Mouse (Mus musculus): ENCODE results near the gene Bpifb4.
A peak's percentile ranks its signal among the peaks of the same experiment; 100 is the strongest.

The Bpifb4 gene

DNA sequence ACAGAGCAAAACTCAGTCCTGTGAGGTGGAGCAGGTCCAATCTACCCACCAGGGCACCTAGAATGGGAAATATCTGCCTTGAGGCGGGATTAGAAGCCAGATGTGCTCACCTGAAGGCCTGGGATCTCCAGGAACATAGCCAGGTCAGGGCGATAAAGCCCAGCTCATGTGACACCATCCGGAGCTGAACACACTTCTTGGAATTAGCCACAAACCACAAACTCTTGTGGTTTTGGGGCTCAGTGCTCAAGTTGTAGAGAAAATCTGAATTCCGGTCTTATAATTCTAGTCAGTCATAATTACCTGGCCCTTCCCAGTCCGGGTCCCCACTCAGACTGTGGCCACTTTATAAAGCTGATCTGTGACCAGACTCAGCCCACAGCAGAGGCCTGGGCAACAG, at the start of gene Bpifb4:
Bpifb4 (plus strand) TSS at position 370 of the 400 bp plus-strand sequence.
- DNase-seq = no peak

DNA sequence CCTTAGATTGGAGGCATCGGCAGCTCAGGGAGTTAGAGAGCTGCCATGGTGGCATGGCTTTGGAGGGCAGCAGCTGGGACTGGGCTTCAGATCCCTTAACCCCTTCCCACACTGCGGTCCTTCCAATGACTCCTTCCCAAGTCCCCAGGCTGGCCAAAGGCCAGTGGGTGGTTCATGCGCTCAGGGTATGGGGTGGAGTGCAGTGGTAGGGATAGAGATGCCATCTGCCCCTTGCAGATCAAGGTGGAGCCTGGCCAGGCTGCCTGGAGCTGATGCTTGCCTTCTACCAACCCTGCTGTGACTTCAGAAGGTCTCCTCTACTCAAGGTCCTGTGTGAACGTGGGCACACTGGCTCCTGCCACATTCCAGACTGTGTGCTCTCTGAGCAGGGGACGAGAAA, 38.9 kb upstream of the Bpifb4 start:
- no peak for DNase-seq

DNA sequence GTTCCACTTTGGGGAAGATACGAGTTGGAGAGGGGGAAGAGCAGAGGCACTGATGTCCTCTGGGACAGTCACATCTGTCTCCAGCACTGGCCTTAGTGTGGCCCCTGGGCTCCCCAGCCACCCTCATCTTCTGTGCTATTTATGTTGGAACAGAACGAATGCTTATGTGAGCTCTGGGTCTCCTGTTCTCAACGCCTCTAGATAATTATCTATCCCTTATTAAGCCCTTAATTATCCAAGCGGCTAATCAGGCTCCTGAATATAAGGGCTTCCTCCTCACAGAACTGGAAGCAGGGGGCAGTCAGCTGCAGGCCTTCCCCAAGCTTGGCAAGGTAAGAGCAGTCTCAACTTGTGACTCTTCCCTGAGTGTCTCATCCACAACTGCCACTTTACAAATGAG, 37.9 kb upstream of the Bpifb4 start, which contains the start of gene Bpifb6:
Bpifb6 (plus strand) TSS at position 301 of the 400 bp plus-strand sequence.
- no peak for DNase-seq

DNA sequence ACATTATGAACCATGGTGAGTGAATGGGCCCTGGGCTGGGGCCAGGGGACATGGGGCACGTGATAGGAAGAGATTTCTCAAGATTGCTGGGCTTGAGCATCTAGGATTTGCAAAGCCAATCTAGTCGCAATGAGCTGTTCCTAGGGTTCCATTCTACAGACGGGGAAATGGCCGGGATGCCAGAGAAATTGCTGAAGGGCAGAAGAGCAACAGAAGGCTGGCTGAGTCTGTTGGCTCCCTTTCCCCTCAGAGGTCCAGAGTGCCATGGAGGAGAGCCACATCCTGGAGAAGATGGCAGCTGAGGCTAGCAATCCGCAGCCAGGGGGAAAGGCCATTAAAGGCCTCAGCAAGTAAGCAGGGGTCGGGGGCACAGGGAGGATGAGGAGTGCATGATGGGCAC, 35.3 kb upstream of the Bpifb4 start:
- DNase-seq = no peak

DNA sequence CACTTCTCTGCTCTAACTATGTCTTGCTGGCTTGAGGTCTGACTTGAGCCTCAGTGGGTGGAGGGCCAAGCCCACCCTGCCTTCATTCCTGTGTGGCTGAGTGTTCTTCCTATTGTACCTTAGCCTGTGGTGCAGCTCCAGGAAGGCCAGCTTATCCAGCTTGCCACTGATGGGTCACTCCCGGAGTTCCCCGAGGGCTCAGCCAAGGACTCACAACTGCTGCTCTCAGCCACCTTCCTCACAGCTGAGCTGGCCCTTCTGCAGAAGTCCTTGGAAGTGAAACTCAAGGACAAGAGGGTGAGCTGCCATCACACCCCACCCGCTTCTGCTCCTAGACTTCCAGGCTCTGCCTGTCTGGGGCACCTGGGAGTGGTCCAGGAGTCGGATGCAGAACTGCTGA, 31.4 kb upstream of the Bpifb4 start:
- no peak for DNase-seq

DNA sequence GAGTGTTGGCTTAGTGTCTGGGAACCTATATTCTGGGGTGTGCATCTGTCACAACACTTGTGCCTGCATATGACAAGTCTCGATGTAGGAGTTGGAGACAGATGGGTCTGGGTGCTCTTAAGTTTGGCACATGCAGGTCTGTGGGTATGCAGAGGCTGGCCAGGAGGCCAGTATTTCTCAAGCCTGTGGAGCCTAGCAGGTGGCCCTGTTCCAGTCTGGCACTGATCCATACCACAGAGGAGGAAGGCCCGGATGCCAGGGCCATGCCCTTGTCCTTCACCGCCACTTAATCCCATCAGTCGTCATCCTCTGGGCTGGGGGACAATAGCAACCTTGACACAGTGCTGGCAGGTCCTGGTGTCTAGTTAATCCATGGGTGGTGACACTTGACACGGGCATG, 23.9 kb upstream of the Bpifb4 start:
- DNase-seq = peak; percentile 43

DNA sequence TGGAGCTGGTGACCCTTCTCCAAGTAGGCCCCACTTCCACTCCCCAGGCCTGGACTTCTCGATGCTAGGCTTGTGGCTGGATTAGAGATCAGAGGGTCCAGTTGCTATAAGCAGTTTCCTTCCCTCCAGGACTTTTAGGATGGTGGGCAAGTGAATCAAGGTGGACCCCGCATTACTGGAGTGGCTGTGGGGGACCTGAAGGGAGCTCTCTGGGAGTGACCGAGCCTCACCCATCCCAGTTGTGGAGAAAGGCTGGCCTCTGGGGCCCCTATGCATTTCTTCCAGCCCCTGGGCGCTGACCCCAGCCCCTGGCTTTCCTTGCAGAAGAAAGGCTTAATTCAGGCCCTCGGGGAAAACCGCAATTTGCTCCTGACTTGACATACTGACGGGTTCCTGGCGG, 20.1 kb upstream of the Bpifb4 start, which contains the start of gene Bpifb3:
Bpifb3 (plus strand) TSS at position 301 of the 400 bp plus-strand sequence.
- no peak for DNase-seq

DNA sequence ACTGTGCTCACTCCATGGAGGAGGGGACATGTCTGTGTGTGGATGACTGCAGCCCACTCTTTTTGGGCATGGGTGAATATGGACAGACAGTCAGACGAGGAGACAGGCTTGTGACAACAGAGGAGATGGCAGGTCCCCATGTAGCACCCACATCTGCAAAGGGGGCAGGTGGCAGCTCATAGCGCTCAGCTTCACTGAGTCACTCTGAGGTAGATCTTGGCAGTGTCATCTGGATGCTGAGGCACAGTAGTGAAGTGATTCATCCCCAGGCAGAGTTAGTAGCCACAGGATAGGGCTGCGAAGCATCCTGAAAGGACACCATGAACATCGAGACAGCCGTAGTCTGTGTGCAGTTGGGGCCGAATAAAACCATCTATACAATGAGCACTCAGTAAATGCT, 16.8 kb upstream of the Bpifb4 start:
- DNase-seq = peak; percentile 27

DNA sequence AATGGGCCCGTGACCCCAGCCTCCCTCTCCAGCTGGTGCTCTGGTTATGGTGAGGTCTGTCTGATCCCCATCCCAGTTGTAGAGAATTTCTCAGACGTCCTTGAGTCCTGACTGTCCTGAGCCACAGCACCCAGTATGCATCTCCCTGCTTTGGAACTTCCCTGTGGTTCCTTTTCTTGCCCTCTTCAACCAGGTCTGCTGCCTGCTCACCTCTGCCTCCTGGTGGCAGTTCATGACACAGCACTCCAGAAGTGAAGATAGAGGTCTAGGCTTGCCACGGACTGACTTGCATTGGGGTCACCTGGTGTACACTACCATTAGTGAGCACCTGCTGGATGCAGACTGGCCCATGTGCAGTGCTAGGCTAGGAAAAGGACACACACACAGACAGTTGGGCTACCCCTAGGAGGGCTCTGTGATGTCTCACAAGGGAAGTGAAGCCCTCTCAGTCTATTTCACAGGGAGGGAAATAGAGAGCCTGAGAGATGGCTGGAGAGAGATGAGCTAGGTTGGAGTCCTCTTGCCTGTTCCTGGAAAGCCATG, 8.1 kb upstream of the Bpifb4 start:
- DNase-seq = no peak

DNA sequence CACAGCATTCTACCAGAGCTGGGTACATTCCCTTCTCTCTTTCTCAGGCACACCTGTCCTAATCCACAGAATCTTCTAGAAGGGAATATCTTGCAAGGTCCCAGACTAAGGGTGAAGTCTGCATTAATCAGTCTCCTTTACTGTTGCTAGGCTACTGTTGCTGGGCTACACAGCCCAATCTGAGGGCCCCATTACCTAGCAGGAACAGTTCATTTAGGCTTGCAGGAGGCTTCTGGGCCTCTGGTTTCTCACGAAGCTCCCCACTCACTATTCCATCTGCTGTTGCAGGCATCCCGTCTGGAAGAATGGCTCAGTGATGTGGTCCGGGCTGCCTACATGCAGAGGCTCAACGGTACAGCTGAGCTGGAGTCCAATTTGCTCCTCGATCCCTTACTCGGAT, 6.9 kb upstream of the Bpifb4 start:
- DNase-seq = peak; percentile 31

DNA sequence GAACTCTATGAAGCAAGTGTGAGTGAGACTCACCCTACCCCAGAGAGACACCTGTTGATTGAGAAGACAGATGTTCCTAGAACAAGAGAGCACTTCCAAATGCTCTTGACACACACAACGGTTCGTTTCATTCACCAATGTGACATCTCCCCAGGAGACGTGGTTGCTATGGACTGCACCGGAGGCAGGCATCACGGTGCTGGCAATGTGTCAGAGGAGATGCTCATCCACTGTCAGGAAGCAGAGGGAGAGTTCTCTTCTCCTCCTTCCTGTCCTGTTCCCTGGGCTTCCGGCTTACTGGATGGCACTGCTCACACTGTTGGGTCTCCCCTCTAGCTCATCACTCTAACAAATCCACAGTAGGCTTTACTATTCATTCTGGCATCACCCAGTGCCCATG, 4.7 kb upstream of the Bpifb4 start:
- no peak for DNase-seq

DNA sequence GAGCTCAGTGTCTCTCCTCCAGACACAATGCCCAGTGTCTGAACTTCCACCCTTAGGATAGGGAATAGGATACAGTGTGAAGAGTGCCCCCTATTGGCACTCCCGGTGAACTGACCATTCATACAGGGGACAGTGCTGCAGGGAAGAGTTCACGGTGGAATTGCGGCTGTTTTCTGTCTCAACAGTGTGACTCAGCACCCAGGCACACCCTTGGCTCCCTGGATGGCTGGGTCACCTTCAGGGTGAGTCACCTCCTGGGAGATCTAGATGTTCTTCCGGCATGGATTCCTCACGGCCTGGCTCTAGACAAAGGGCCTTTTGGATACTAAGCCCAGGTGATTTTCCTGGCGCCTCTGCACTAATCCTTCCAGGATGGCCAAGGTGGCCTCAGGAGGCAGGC, 2.7 kb upstream of the Bpifb4 start:
- no peak for DNase-seq

DNA sequence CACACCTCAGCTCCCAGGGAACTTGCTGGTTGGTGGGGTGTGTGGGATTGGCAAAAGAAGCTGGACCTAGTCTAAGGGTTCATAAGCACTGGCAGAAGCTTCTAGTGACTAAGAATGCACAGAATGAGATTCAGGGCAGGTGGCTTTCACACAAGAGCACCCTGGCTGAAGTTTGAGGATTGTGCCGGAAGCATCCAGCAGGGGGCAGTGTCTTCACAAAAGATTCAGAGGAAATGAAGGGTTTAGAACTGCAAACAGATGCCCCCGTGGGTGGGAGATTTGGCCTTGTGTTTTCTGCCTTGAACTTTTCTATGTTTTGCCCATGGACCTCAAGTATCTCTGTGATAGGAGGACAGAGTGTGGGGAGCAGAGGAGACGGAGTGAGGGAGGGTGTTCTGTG, 5.5 kb downstream of the Bpifb4 start:
- peak; percentile 42 for DNase-seq

DNA sequence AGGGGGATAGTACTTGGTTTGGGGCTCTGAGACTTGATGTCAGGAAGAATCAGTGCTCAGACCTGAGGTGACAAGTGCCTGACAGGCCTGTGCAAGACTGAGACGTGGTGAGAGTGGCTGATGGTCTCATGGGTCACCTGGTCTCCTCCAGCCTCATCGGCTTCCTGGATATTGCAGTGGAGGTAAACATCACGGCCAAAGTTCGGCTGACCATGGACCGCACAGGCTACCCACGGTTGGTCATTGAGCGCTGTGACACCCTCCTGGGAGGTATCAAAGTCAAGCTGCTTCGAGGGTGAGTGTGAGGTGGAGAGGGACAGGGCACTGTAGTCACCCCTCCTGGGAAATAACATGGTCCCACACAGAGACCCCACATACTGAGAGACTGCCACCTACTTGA, 6.6 kb downstream of the Bpifb4 start:
- no peak for DNase-seq

DNA sequence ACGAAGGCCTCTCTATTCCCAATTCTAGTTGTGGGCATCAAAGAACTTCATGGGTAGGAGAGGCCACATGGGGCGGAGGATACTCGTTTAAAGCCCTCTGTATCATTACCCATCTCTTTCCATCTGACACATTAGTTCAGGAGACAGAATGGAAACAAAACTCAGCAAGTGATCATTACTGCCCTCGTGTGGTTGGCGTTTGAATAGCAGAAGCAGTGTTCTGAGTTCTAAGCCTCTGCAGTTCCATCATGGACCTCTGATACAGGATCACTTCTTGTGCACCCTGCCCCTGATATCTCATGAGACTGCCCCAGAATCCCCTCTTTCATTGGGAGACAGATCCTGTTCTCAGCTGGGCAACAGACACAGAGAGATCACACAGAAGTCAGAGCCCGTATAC, 14.9 kb downstream of the Bpifb4 start:
- DNase-seq = peak; percentile 45

DNA sequence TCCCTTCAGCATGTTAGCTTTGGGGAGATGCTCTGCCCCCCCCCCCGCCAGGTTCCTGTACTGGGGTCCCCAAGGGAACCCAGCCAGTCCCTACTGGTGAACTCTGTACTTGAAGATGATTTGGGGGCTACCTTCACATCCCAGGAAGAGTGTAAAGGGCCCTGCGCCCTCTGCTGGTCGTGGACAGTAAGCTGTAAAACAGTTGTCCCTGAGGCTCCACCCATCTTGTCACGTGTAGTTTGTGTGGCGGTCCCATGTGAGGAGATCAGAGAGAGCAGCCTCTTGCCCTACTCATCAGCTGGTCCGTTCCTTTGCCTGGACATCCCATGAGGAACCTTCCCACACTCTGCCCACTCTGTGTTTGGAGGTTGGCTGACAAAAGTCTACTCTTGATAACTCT, 15.8 kb downstream of the Bpifb4 start:
- DNase-seq = no peak

DNA sequence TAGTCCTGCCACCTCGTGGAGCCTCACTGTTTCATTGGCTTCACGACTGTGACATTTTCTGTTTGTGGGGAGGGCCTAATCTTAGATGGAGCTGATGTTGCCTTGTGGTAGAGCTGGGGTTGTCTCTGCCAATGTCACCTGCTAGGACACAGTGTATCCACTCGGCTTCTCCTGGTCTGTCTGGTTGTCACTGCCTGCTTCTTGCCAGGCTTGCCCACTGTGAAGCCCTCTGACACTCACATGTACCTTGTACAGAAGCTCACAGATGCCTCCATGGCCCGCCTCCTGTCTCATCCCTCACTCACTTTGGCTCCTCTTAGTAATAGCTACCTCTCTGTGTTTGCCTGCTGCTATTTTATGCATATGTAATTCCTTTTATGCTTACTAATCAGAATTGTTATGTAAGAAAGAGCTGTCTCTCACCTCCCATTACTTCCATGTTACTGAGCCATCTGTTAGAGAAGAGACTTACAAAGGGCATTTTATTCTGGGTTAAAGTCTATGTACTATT, 24.9 kb downstream of the Bpifb4 start:
- peak; percentile 24 for DNase-seq

DNA sequence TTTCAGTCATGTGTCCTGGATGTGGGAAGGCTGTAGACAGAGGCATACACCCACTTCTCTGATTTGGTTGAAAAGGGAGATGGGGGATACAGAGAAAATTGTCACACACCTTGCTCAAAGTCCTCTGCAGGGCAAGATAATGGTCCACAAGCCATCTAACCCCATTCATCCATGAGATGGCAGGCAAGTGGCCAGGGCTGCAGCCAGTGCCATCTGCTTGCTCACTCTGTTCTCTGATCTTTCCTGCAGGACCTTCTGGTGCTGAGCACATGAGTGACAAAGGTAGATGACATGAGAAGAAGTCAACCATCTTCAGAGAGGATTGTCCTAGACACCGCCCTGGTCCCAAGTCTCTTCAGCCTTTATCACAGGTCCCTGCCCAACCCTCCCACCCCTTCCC, 25.3 kb downstream of the Bpifb4 start:
- no peak for DNase-seq

DNA sequence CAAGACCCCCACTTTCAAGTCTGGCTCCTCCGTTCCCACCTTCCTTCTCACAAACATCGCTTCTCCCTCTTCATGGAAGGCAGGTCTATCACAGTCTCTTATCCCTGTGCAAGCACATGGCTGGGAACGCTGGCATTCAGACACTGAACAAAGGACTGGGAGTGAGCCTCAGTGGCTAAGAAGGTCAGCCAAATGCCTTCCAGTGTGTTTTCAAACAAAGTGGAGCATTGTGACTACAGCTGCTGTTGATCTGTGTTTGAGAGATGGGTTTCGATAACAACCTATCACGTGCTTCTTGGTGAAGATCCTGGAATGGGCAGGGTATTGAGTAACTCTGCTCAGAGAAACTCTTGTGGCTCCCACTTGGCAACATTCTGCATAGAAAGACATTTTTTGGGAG, 32.2 kb downstream of the Bpifb4 start:
- DNase-seq = peak; percentile 74

DNA sequence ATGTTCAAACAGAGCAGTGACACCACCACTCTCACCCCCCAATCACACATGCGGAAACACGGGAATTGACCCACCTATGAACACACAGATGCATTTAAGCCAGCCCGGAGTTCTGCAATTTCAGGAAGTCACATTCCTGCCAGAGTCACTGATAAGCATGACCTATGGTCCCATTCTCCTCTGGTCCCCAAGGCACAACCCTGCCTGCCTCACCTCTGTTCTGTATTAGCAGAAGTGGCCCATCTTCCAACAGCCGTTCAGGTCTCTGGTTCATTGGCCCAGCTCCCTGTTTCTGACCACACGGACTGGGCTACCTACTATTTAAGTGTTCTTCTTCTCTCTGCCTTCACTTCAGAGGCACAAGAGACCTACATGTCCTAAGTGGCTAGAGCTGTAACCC, 36.6 kb downstream of the Bpifb4 start, which contains the start of gene Bpifa6:
Bpifa6 (plus strand) TSS at position 364 of the 400 bp plus-strand sequence.
- DNase-seq = no peak

DNA sequence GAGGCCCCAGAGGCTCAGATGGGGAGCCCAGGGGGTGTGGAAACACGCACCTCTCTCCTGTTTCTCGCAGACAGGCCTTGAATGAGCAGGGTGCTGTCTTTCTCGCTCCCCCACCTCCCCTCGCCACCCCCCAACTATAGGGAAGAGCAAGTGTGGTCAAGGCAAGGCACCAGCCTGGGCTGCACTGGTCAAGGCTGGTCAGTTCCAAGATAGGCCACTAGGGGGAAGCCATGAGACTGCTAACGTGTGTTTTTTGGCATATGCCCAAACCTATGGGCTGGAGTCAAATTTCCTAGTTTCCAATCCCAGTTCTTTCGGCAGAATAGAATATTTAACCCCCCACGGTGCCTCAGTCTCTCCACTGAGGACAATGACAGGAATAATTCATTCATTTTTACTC, 57.8 kb downstream of the Bpifb4 start:
- peak; percentile 44 for DNase-seq

DNA sequence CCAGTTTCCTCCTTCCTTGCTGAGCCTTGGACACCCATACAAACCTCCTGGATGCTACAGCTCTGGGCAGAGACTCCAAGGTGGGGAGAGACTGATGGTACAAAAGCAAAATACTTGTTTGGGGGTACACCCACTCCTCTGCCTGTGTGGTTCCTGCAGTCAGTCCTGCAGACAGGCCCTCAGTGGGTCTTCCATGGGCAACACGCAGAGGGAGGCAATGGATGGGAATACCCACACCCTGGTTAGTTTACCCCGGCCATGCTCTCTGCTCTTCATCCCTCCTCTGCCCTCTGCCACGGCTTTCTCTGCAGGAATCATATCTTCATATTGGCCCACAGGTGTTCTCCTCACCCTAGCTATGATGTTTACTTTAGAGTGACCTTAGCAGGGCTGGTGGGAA, 62.5 kb downstream of the Bpifb4 start:
- no peak for DNase-seq

DNA sequence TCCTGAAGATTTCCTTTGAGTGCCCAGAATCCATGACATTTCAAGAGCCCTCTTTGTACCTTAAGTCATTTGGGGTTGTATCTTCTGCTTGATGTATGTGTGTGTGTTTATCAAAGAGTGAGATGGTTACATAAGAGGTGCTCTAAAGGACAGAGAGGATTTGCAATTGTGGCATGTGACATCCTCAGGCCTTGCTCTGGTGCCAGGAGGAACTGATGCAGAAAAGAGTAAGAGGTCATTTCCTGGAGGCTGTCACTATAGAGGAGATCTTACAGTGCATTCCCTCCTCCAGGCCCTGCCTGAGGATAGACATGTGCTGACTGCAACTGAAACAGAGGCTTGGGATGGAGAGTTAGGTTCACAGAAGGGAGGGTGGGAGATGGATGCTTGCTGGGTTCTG, 63.0 kb downstream of the Bpifb4 start:
- DNase-seq = no peak

DNA sequence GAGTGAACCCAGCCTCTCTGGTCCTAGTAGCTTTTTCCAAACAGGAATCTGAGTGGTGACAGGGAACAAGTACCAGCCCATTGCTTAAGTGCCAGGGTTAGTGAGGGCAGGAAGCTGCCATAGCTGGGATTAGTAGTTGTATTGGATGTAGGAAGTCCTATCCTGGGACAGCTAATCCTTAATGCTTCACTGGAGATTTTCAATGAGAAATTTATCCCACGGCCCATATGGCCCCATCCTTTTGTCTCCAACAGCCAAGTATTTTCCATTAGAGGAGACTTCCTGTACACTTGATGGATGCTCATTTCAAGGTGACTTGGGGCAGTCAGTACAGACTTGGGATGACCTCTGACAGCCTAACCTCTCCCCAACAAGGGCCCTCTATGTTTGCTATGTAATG, 66.4 kb downstream of the Bpifb4 start:
- DNase-seq = no peak

DNA sequence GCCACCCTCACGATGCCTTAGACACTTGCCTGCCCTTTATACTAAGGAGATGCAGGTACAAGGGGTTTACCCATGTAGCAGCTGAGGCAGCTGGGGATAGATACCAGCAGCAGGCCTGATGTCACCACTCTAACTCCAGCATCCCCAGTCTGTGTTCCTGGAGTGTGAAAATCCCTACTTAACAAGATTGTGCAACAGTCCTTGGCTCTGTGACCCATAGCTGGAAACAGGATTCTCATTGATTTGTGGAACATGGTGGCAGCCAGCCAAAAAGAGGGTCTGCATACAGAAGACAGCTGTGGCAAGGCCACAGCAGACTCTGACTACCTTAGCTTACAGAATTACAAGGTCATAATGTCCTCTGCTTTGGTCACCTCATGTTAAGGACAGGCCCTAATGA, 67.1 kb downstream of the Bpifb4 start:
- no peak for DNase-seq
